Mouse (Mus musculus) erythroblast, adult 5-6 weeks (primary cell): Measurements from ENCODE around the gene Trmt61a. TPM values are rescaled to one million over a fixed set of nuclear protein-coding genes. Genes with fewer than 3 reads are reported as not detected.

Experiments used
- ATAC-seq: replicated peaks from 2 replicates; pipeline ENCODE4 v1.8.0; 2016; ENCODE audit warnings: moderate number of reproducible peaks, mild to moderate bottlenecking, moderate TSS enrichment, inconsistent platforms; ENCODE audit not compliant: poor library complexity, low FRiP score, severe bottlenecking
- total RNA-seq, 2 experiments: library from RNA; stranded (forward) in 1 of 2; stranded (reverse) in 1 of 2; fragments of 150-400 nt in 1 of 2; fragments of 200-764, 138-1000 nt in 1 of 2; gene quantifications; 2 replicates each; pipeline versions ENCODE4 v1.2.3 to v1.2.4; 2015 to 2017; ENCODE audit warnings: low replicate concordance in 2 of 2

Gene Trmt61a
- total RNA-seq, 2 experiments from 2014 or later: 3.1 to 3.7 TPM

DNA sequence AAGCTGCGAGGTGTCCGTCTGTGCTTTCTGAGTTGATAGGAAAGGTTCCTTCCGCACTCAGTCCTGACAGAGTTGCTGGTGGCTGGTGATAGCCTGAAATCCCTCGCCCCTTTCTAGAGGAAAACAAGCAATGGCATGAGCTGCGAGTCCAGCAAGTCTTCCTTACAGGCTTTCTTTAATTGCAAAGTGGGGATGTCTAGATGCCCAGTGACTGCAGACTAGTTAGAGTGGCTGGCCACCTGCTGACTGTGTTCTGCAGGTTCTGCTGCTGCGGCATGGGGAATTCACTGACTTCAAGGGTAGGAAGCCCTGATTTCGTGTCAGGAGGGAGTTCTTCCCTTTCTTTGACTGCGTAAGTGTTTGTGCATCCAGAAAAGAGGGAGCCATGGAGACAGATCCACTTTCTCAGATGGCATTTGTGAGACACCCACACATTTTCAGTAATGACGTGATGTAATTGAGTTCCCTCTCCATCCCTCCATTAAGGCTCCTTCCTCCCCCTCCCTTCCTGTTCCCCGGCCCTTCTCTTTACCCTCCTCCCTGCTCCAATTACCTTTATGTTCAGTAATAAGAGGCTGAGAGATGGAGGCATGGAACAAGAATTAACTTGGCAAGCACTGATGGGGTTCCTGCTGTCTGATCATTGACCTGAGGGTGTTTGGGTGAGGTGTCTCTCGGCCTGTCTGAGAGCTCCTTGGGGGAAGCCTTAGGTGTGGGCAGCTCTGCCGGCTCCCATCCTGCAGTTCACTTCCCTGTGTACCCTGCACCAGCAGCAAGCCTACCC, 47.6 kb downstream of the Trmt61a start:
- no peak for ATAC-seq

DNA sequence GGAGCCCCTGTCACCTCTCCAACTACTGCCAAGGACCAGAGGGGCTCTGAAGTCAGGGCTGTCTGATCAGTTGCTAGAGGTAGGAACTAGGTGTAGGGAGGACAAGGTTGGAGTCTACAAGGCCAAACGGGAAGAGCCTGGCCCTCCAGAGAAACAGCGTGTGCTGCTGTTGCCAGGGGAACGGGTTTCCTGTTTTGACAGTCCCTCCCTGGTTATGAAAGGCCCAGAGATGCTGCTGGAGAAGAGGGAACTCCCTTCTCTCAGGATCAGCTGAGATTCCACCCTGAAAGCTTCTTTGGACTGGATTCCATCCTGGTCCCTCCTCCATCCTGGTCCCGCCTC, 48.2 kb downstream of the Trmt61a start:
- ATAC-seq: no peak

DNA sequence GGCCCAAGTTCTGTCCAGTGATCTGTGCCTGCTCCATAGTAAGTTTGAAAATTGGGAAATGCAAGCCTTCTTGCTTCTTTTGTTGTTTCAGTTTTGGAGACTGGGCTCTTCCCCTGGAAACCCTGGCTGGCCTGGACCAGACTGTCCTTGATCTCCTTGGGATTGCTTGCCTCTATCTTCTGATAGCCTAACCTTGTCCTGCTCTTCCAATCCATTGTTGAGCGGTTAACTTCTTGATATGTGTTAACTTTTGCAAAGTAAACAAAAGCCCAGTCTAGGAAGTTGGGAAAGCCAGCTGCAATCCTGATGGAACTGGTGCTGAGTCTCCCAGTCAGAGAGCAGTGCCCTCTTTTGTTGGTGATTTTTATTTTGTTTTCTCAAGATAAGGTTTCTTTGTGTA, 50.1 kb downstream of the Trmt61a start:
- no peak for ATAC-seq

- ATAC-seq: peak; percentile 92
Observed at GRCm38 (mm10) chr12:111731822-111732807, 54.2 kb downstream of the Trmt61a start.

DNA sequence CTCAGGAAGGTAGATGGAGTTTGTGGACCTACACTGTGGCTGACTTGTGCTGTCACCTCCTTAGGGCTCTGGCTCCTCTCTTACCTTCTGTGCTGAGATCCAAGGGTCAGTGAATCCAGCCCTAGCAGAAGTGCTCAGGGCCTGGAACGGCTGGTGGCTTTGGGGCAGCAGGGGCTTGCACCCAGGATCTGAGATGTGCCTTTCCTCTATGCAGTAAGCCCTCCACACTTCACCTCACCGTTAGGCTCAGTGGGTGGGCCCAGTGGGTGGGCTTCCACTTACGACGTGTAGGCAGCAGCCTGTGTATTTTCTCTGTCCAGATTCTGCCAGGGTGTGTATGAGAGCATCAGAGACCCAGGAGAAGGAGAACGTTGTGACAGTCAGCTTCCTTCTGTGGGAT, 55.0 kb downstream of the Trmt61a start:
- peak; percentile 40 for ATAC-seq

Other genes with a start within 250 kb of the Trmt61a start
- 121 and 131 TPM in 2 replicates for gene Tnfaip2, start 235.6 kb upstream of the Trmt61a start, total RNA-seq (2015; ENCODE audit: low replicate concordance)
- gene Tnfaip2, start 235.6 kb upstream of the Trmt61a start, total RNA-seq (2017; ENCODE audit: low replicate concordance): 287 and 456 TPM in 2 replicates
- not detected in 2 replicates for gene Gm266, start 192.3 kb upstream of the Trmt61a start, total RNA-seq (2015; ENCODE audit: low replicate concordance)
- gene Gm266, start 192.3 kb upstream of the Trmt61a start, total RNA-seq (2017; ENCODE audit: low replicate concordance): not detected in 2 replicates
- gene Eif5, start 140.1 kb upstream of the Trmt61a start, total RNA-seq (2015; ENCODE audit: low replicate concordance): 1,226 and 1,283 TPM in 2 replicates
- 1,807 and 1,822 TPM in 2 replicates for gene Eif5, start 140.1 kb upstream of the Trmt61a start, total RNA-seq (2017; ENCODE audit: low replicate concordance)
- 124 and 158 TPM in 2 replicates for gene Mark3, start 103.6 kb upstream of the Trmt61a start, total RNA-seq (2015; ENCODE audit: low replicate concordance)
- gene Mark3, start 103.6 kb upstream of the Trmt61a start, total RNA-seq (2017; ENCODE audit: low replicate concordance): 138 and 180 TPM in 2 replicates
- gene Ckb, start 5.8 kb upstream of the Trmt61a start, total RNA-seq (2015; ENCODE audit: low replicate concordance): 6.9 and 9.4 TPM in 2 replicates
- 3.2 and 8.5 TPM in 2 replicates for gene Ckb, start 5.8 kb upstream of the Trmt61a start, total RNA-seq (2017; ENCODE audit: low replicate concordance)
- gene Bag5, start 35.2 kb downstream of the Trmt61a start, total RNA-seq (2015; ENCODE audit: low replicate concordance): 5.4 and 6.1 TPM in 2 replicates
- 5.8 and 7.2 TPM in 2 replicates for gene Bag5, start 35.2 kb downstream of the Trmt61a start, total RNA-seq (2017; ENCODE audit: low replicate concordance)
- gene Apopt1, start 35.2 kb downstream of the Trmt61a start, total RNA-seq (2015; ENCODE audit: low replicate concordance): 10.6 and 13.4 TPM in 2 replicates
- 5.8 and 11.0 TPM in 2 replicates for gene Apopt1, start 35.2 kb downstream of the Trmt61a start, total RNA-seq (2017; ENCODE audit: low replicate concordance)
- 3.8 and 13.1 TPM in 2 replicates for gene Klc1, start 80.7 kb downstream of the Trmt61a start, total RNA-seq (2015; ENCODE audit: low replicate concordance)
- 12.9 and 21.9 TPM in 2 replicates for gene Klc1, start 80.7 kb downstream of the Trmt61a start, total RNA-seq (2017; ENCODE audit: low replicate concordance)
- 1.7 and 1.9 TPM in 2 replicates for gene Xrcc3, start 135.8 kb downstream of the Trmt61a start, total RNA-seq (2015; ENCODE audit: low replicate concordance)
- gene Xrcc3, start 135.8 kb downstream of the Trmt61a start, total RNA-seq (2017; ENCODE audit: low replicate concordance): 2.0 and 5.6 TPM in 2 replicates
- 2.5 and 3.3 TPM in 2 replicates for gene Zfyve21, start 136.1 kb downstream of the Trmt61a start, total RNA-seq (2015; ENCODE audit: low replicate concordance)
- gene Zfyve21, start 136.1 kb downstream of the Trmt61a start, total RNA-seq (2017; ENCODE audit: low replicate concordance): 2.4 and 4.9 TPM in 2 replicates
- 8.3 and 8.6 TPM in 2 replicates for gene Ppp1r13b, start 230.0 kb downstream of the Trmt61a start, total RNA-seq (2015; ENCODE audit: low replicate concordance)
- gene Ppp1r13b, start 230.0 kb downstream of the Trmt61a start, total RNA-seq (2017; ENCODE audit: low replicate concordance): 13.4 and 20.5 TPM in 2 replicates